Mouse (Mus musculus): Measurements from ENCODE around the gene Il21. TPM values are rescaled to one million over a fixed set of nuclear protein-coding genes. Genes with fewer than 3 reads are reported as not detected.

Il21 gene
- not detected in 2 replicates for polyA plus RNA-seq (2012; rRNA removed)

GRCm38 (mm10) chr3:37232586-37233222 lies at the start of gene Il21:
Il21 (minus strand) TSS chr3:37232636.
- DNase-seq (ENCODE audit: low spot score) = no peak

GRCm38 (mm10) chr3:37280871-37281270 lies 48.4 kb upstream of the Il21 start:
- DNase-seq (ENCODE audit: low spot score) = no peak

DNA sequence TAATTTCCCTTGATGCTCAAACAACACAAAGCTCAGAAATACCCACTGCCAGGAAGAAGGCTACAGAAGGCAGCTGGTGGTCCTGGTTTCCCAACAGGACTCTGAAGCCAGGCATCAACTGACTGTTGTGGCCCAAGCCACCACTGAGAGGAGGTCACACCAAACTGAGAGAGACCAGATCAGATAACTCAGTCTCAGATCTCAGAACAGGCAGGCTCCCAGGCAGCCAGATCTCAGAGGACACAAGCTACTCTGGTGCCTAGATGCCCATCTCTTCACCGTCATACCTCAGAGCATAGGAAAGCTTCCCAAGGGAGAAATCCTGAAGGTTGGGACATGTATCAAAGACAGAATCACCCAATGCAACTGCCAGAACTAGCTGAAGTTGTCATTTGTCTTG lies 47.8 kb upstream of the Il21 start:
- DNase-seq (ENCODE audit: low spot score) = no peak

- no peak for DNase-seq (ENCODE audit: low spot score)
Observed at GRCm38 (mm10) chr3:37274661-37275060, 42.2 kb upstream of the Il21 start.

GRCm38 (mm10) chr3:37273092-37273491 lies 40.7 kb upstream of the Il21 start:
- no peak for DNase-seq (ENCODE audit: low spot score)

GRCm38 (mm10) chr3:37271209-37271608 lies 38.8 kb upstream of the Il21 start:
- no peak for DNase-seq (ENCODE audit: low spot score)

DNA sequence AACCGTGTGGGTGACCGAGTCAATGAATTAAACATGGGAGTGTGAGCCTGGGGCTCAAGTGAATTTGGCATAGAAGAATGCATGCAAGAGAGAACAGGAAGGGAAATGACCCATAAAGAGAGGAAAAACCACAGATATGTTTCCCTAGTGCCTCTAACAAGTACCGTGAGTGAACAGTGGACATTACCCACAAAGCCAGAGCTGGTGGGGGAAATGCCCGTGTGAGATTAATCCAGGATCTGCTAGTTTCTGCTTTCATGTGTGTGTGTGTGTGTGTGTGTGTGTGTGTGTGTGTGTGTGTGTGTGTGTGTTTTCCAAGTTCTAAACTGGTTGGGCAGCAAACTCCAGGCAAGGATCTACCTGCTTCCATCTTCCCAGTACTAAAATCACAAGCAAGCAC lies 37.5 kb upstream of the Il21 start:
- no peak for DNase-seq (ENCODE audit: low spot score)

DNA sequence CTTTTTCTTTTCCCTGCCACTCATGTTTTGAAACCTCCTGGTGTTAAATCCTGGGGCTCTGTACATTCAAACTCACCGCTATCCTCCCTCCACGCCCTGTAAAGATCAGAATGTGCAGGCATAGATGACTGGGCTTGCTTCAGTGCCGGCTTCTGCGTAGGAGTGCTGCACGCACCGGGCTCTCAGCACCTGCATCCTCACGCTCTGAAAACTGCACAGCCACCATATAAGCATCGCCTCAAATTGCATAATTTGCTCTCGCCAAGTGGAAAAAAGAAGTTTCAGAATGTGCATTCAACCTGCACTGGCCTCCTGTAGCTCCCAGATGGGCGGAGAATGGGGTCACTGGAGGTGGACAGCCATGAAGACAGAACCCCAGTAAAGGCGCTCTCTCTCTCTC lies 35.9 kb upstream of the Il21 start:
- no peak for DNase-seq (ENCODE audit: low spot score)

DNA sequence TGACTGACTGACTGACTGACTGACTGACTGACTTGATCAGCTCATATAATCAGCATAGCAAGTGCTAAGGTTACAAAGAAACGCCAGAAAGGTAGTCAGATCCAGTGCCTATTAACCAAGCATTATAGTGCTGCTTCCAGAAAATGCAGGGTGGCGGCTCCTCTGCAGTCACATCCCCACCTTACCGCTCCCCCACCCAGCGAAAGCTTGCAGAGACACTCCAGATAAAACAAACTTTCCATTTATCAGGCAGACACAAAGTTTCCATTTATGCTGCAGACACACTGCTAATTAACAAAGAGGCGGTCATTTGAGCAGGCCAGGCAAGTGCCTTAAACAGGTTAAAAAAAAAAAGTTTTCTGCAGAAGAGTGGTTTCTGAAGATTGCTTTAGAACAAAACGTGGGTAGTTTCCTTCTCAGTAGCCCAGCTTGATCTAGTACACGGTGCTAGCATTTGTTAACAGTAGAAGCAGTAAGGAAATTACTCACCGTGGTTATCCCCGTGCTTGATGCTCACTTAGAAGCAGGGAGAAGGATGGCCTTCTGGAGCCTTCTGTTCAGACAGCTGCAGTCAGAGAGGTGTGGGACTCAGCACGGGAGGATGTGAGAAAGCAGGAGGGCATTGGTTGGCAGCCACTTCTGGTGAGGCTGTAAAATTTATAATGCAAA lies 27.0 kb upstream of the Il21 start:
- no peak for DNase-seq (ENCODE audit: low spot score)

DNA sequence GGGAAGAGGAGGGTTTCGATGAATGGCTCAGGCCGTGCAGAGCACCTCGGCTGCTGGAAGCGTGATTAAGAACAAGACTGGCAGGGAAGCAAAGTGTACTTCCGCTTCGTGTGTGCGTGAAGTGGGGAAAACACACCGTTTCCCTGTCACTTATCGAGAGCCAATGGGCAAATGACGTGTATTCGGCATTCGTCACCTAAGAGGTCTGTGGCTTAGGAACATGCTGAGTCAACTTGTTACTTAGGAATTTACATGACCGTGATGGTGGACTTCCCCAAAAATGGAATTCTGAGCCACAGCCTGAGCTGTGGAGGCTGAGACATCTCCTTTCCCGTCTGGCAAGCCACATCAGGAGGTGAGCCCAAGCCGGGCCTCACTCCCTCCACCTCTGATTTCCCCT lies 25.3 kb upstream of the Il21 start:
- DNase-seq (ENCODE audit: low spot score) = no peak

DNA sequence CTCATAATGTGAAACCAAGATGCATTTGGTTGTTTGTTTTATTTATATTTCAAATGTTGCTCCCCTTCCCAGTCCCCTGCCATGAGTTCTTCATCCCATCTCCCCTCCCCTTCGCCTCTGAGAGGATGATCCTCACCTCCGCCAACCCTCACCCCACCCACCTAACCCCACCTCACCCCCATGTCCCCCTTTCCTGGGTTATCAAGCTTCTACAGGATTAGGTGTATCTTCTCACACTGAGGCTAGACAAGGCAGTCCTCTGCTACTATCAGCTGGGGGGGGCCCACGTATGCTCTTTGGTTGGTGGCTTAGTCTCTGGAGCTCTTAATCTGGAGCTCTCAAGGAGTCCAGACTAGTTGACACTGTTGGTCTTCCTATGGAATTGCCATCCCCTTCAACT lies 18.5 kb upstream of the Il21 start:
- no peak for DNase-seq (ENCODE audit: low spot score)

DNA sequence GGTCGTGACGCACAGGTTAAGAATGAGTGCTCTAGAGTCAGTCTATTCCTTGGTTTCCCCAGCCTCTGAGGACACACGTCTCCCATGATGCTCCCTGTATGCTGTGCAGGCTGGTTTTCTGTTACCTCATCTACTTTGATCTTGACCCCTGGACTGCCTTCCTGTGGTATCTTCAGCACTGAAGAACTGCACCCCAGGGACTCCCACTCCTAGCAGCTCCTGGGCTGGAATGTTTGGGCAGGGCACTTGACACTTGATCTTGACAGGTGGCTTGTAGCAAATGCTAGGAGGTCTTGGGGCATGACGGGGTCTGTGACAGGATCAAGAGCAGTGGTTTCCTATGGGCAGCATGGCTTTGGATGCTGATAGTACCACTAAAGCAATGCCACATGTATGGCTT lies 2.6 kb upstream of the Il21 start:
- DNase-seq (ENCODE audit: low spot score) = no peak

- DNase-seq (ENCODE audit: low spot score) = no peak
Observed at GRCm38 (mm10) chr3:37231153-37231552, 1.3 kb downstream of the Il21 start.

- DNase-seq (ENCODE audit: low spot score) = no peak
Observed at GRCm38 (mm10) chr3:37229082-37229829, 3.2 kb downstream of the Il21 start.

- no peak for DNase-seq (ENCODE audit: low spot score)
Observed at GRCm38 (mm10) chr3:37225124-37225523, 7.3 kb downstream of the Il21 start.

DNA sequence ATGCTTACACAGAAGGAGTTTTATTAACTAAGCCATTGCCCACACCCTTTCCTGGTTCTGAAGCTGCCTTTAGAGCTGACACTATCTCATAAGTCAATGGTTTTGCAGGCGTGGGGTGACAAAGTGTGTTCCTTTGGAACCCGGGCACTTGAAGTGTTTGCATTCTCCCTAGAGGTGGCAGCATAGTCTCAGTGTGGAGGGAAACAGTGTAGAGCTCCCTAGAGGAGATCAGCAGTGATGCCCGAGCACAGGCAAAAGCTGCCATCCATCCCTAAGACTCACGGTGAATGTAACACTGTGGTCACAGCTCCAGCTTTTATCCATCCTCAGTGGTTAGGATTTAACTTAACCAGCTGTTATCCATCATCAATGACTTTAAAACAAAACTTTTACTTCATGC lies 13.4 kb downstream of the Il21 start:
- DNase-seq (ENCODE audit: low spot score) = no peak

DNA sequence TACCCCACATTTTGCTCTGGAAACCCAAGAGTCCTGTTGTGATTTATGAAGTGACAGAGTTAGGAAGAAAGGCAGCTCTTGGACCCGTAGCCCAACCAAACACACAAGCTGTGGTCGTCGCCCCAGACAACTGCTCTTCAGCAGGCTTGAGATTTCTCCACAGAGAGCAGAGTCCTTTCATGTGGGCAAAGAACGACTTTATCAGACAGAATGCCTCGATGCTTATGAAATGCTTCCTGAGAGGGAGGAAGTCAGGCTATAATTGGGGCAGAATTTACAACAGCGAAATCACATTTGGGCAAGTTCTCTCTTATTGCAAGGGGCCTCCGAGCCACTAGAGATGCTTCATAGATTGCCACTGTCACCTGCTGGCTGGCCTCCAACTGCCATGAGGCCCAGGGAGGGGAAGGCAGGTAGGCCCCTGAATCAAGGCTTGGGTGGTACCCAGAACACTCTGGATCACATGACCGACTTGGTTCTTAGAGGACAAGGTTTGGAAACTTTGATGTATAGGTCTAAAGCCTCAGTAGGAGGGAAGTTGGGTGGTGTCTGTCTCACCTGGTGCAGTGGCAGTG lies 27.1 kb downstream of the Il21 start:
- DNase-seq (ENCODE audit: low spot score) = no peak

DNA sequence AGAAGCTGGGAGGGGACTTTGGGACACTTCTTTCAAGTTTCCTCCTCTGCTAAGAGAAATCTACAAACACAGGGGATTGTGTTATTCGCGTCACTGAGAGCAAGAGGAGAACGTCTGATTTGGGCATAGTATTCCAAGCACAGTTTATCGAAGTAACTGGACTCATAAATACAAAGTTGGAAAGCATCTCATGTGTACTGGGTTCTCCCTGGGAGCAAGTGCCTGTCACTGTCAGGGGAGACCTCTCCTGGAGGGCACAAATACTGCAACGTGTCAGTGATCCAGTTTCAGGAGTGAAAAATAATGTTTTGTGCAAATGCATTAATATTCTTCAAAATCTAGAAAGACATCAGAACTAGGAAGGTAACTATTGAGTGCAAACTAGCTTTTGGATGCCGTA lies 27.9 kb downstream of the Il21 start:
- DNase-seq (ENCODE audit: low spot score) = no peak

GRCm38 (mm10) chr3:37203984-37204428 lies 28.4 kb downstream of the Il21 start:
- peak; percentile 47 for DNase-seq (ENCODE audit: low spot score)

DNA sequence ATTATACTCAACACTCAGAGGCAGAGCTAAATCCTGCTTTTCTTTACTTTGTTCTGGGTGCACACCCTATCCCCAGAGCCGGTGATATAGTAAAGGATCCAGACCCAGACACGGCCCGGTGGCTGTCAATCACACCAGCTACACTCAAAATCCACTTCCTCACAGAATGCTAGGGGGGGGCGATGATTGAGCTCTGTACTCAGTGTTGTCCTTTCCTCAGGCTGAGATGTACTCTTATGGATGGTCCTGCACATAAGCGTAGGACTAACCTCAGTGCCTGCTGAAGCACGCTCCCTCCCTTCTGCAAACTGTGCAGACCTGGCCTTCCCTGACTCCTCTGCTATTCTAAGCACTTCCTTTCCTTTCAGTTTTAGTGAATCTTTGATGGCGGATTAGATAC lies 29.6 kb downstream of the Il21 start:
- DNase-seq (ENCODE audit: low spot score) = no peak

- DNase-seq (ENCODE audit: low spot score) = no peak
Observed at GRCm38 (mm10) chr3:37201122-37201916, 31.1 kb downstream of the Il21 start.

DNA sequence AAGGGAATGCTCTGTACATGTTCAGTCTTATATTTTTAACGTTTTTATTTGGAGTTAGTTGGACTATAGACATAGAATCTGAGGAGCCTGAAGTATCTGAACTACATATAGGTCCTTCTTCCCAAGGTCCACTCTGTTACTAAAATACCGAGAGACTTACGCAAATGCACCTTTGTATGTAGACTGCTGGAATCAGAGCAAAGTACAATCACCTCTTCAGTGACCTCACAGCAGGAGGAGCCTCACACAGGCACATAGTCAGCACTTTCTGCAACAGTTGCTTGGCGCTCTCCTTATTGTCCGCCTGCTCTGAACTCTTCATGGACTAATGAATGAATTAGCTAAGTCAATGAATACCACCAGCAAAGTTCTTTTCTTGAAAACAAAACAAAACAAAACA lies 34.1 kb downstream of the Il21 start:
- DNase-seq (ENCODE audit: low spot score) = no peak

Measured in urinary bladder, adult 2 months (tissue).